Mouse (Mus musculus): Measurements from ENCODE around the gene Pla2g4b.

GRCm38 (mm10) chr2:120003970-120004369 is 29.2 kb upstream of the Pla2g4b start:
- TF ChIP-seq POLR2A (IDR thresholded peaks at IDR 0.05; ENCODE audit: insufficient read depth, low read length) (no peak), EP300 (IDR thresholded peaks at IDR 0.05; ENCODE audit: insufficient read depth, low read depth, low read length) (no peak)
